Comparison of ENCODE assay signal across 8 mouse cellular contexts in the genomic region with DNA sequence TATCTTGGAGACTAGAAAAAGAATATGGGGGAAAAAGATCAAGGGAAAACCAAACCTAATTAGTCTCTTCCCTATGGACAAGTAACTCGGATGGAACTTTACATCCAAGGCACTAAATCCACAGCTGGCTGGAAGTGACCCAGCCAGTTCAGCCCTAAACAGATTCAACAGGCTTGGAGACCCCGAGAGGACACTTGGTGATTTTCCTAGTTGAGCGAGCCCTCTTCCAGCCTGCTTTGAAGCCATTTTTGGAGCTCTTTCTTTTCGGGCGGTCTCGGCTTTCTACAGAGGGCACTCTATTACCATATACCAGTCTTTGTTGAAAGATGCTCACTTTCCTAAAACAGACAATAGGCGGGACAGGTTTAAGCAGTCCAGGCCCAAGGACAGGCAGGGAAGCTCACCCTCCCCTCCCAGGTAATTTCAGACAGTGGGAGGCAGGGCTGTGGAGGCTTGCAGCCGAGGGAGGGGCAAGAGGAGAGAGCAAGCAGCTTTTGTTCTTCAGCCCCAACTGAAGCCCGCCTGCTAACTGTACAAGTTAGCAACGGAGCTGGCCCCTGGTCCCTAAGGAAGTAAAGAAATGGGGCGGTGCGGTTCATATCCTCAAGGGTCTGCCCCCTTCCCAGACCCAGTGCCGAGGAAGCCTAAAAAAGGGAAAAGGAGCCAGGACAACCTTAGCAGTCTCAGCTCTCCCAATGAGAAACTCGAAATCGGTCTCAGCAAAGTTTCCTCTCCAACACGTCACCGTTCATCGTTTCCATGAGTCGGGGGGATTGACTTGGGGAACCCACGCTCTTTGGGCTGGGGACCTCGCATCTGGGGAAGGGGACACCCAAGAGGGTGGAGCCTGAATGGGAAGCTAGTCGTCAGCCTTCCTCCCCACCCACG. TPM values are rescaled to one million over a fixed set of nuclear protein-coding genes. Genes with fewer than 3 reads are reported as not detected.
DNase-seq lines count a peak whose midpoint lies in the region; ATAC-seq lines count a peak whose summit lies in the region.

No protein-coding gene starts in this region.

- H3K4me3 ChIP-seq in limb, embryonic 13.5 days = peak overlapping the region; percentile 87
- H3K4me3 ChIP-seq in midbrain, embryonic 14.5 days (replicated peaks; ENCODE audit: low read depth, low read length) = peak overlapping the region; percentile 53

- H3K36me3 ChIP-seq in limb, embryonic 13.5 days = peaks cover 28% of the 10 kb centered on the region
- no peaks in the 10 kb centered on the region for H3K36me3 ChIP-seq in midbrain, embryonic 14.5 days (ENCODE audit: control insufficient read depth, insufficient read depth, low read length)

- DNase-seq in ovary, postnatal 36 days (ENCODE audit: low spot score) = peak; percentile 60
- DNase-seq in ovary, postnatal 10 days (ENCODE audit: low spot score) = no peak
- peak; percentile 35 for DNase-seq in heart, postnatal 25 days (ENCODE audit: low spot score)
- peak; percentile 46 for DNase-seq in midbrain, embryonic 14.5 days
- DNase-seq in testis, postnatal 14 days (ENCODE audit: low spot score) = peak; percentile 62
- DNase-seq in cerebellum, adult 11 months = no peak

- H3K4me1 ChIP-seq in limb, embryonic 13.5 days = peaks cover 28% of the 10 kb centered on the region
- H3K4me1 ChIP-seq in midbrain, embryonic 14.5 days (ENCODE audit: control insufficient read depth, insufficient read depth, low read length) = peaks cover 37% of the 10 kb centered on the region

- ATAC-seq in erythroid progenitor cell, adult 5-6 weeks (replicated peaks; ENCODE audit: low FRiP score, poor library complexity, severe bottlenecking) = peak; percentile 42; the same call in 1 of the 2 replicates
- peak; percentile 24 for ATAC-seq in limb, embryonic 13.5 days (ENCODE audit: low FRiP score, low read depth)
- no peak for ATAC-seq in midbrain, embryonic 14.5 days (ENCODE audit: low FRiP score, low TSS enrichment)

- H3K4me2 ChIP-seq in limb, embryonic 13.5 days (replicated peaks) = peak overlapping the region; percentile 96
- H3K4me2 ChIP-seq in midbrain, embryonic 14.5 days (ENCODE audit: low read length) = peak overlapping the region; percentile 97

- H3K9ac ChIP-seq in limb, embryonic 13.5 days = peak overlapping the region; percentile 97
- peak overlapping the region; percentile 46 for H3K9ac ChIP-seq in midbrain, embryonic 14.5 days (replicated peaks; ENCODE audit: low read length)

- peak overlapping the region; percentile 98 for H3K27ac ChIP-seq in limb, embryonic 13.5 days
- peak overlapping the region; percentile 66 for H3K27ac ChIP-seq in midbrain, embryonic 14.5 days (replicated peaks; ENCODE audit: low read depth, low read length)

- intact Hi-C loops in heart, postnatal 25 days (cut with DNase I) = loop anchor here (2.0 to 10.0 kb wide), 4 partner anchors 111 to 336 kb away; partner anchors contain the start of gene Lpin2

- under 1% methylated on average over 23 of the region's 23 CpGs for WGBS in limb, embryonic 13.5 days
- WGBS in midbrain, embryonic 14.5 days = under 1% methylated on average over 23 of the region's 23 CpGs

- no peaks in the 10 kb centered on the region for H3K9me3 ChIP-seq in limb, embryonic 13.5 days
- H3K9me3 ChIP-seq in midbrain, embryonic 14.5 days (ENCODE audit: control insufficient read depth, low read length) = no peaks in the 10 kb centered on the region

- H3K27me3 ChIP-seq in limb, embryonic 13.5 days = no peaks in the 10 kb centered on the region
- H3K27me3 ChIP-seq in midbrain, embryonic 14.5 days (ENCODE audit: control insufficient read depth, insufficient read depth, low read length) = peaks cover 11% of the 10 kb centered on the region; the same call in 1 of the 2 replicates

RNA-seq across cellular contexts. Expression of gene Tgif1, which starts 4.6 kb away (rescaled TPM):
- total RNA-seq in erythroid progenitor cell, adult 5-6 weeks (2015; ENCODE audit: low replicate concordance) = 17.6 and 34.6 TPM in 2 replicates
- 1.8 and 4.2 TPM in 2 replicates for total RNA-seq in erythroid progenitor cell, adult 5-6 weeks (2017; ENCODE audit: low replicate concordance)
- 1 to 10 TPM; 5.3 to 7.6 TPM for total RNA-seq in heart, postnatal 25 days (2021)
- 98.7 and 103 TPM in 2 replicates for polyA plus RNA-seq in limb, embryonic 13.5 days (2015; fragmentation: Nextera tagmentation; extraction: Ambion mirVana)
- polyA plus RNA-seq in midbrain, embryonic 14.5 days (2014; fragmentation: Nextera tagmentation; extraction: Ambion mirVana) = 9.8 and 16.5 TPM in 2 replicates

Comparison
In these comparisons a context has a peak if more than half of its experiments do, and no peak if none do; other contexts are left out.
1. DNase-seq: peak in ovary, postnatal 36 days (single experiment), heart, postnatal 25 days (single experiment), midbrain, embryonic 14.5 days (single experiment) and testis, postnatal 14 days (single experiment); none in ovary, postnatal 10 days (single experiment) and cerebellum, adult 11 months (single experiment).